Mouse (Mus musculus) ES-E14 (cell line): ENCODE data around the gene Nuak1.

ENCODE experiments used
- HCFC1 ChIP-seq: IDR thresholded peaks from 2 replicates; pipeline ENCODE4 v1.6.1; 2012; ENCODE audit warnings: low read length, inconsistent platforms, borderline replicate concordance; ENCODE audit not compliant: insufficient read depth
- ZC3H11A ChIP-seq: IDR thresholded peaks from 2 replicates; pipeline ENCODE4 v1.6.1; 2012; ENCODE audit warnings: low read depth, mild to moderate bottlenecking, inconsistent platforms, low read length, borderline replicate concordance

GRCm38 (mm10) chr10:84465511-84465910 is 25.1 kb upstream of the Nuak1 start:
- TF ChIP-seq ZC3H11A (no peak), HCFC1 (no peak)
